Mouse (Mus musculus) skeletal muscle tissue, adult 2 months (tissue): ENCODE measurements around the gene Mesd.
"Not testable (repeated sequence)": the region's sequence is repeated elsewhere in the genome, so short reads cannot be mapped to it uniquely, and the experiment has no call there.

Source experiments
- DNase-seq: peaks from one replicate; pipeline ENCODE4 v3.0.0-alpha.2; 2012; ENCODE audit warnings: low read depth, low spot score

Mesd gene

DNA sequence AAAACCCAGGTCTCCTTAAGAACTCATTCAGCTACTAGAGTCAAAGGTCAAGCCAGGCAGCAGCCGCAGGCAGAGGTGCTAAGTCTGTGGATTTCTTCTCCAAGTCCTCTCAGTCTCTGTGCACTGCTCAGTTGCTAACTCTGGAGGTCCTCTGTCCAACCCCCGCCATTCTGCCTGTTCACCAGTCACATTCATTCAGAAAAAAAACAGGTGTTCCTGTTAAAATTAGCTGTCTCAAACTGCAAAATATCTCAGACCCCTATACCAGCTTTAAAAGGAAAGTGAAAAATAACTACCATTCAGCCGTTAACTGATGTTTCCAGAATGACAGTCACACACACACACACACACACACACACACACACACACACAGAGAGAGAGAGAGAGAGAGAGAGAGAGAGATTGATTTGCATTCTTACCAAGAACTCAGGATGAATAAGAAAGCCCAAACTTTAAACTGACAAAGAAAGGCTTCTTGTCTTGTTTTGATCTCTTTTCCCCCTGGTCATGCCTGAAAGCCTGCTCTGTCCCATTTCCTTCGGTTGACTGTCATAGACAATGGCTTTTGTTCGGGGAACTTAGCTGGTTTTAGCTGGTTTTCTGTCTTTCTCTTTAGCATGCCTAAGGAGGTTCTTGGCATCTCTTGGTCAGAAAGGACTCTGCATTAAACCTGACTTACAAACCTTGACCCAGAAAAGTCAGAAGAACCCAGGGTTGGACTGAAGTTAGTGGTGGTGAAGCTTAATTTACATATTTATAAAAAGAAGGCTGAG is 5.4 kb upstream of the Mesd start:
- no peak for DNase-seq

DNA sequence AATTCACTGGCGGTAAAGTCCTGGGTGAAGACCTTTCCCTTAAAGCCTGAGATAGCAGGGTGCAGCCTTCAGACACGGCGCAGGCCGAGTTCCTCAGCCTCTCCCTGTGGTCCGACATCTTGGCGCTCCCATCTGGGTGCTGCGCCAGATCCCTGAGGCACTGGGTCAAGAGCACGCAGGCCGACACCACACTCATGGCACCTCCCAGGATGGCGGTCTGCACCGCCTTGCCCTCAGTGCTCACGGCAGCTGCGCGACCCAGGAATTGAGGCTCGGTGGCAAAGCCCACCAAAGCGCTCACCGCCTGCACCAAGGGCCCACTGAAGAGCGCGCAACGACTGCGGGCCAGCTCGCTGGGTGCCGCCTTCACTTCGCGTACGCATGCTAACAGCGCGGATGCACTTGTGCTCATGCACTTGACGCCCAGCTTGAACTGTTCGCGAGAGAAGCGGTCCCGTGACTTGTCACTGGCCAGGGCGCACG is 2.1 kb upstream of the Mesd start:
- no peak for DNase-seq

DNA sequence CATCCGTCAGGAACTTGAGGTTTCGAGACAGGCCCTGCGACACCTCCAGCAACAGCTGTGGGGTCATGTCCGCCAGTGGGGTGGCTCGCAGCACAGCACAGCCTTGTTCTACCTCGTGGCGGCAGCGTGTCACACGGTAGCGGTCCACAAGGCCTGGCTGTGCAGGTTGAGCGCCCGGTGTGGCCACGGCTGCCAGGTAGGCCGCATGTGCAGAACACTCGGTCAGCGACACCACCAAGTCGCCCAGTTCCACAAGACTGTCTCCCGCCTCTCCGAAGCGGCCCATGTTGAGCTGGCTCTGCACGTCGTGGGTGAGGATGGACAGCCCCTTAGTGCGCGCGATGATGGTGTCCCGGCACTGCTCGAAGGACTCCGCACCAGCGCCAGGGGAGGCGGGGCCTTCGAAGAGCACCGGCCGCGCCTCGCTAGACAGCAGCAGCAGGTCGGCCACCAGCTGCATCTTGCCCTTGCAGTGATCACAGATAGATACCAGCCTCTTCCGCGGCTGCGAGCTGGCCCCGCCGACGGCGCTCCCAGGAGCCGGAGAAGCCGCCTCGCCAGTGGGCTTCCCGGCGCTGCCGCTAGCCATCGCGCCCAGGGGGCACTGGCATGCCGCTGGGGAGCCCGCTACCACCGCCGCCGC is 1.5 kb upstream of the Mesd start:
- no peak for DNase-seq

DNA sequence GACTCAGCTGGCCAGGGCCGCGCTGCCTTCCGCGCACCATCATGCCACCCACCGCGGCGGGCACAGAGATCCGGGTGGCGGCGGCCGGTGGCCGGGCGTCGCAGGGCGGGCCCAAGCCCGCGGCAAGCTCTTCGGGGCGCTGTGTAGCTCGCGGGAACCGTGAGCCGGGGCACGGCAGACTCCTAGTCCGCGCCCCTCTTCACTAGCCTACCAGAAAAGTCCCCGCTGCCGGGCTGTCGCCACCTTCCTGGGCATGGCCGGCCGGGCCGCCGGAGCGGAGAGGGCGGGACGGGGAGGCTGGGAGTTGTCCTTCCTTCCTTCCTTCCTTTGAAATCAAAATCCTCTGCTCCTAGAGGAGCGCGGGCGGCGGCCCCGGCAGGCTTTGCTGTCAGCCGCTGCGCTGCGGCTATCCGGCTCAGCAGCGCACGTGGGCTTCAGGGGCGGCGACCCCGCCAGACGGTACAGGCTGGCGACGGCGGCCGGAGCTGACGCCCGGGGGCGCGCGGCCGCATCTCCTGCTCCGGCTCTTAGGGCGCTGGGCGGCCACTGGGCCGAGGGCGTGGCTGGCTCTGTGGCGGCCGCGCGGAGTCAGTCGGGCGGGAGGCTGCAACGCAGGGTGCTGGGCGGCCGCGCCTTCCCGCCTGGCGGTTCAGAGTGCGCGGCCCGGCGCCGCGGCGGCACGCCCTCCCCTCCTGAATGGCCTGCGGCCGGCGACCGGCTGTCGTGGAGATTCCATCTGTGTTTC is 818 bp upstream of the Mesd start:
- peak; percentile 56 for DNase-seq

DNA sequence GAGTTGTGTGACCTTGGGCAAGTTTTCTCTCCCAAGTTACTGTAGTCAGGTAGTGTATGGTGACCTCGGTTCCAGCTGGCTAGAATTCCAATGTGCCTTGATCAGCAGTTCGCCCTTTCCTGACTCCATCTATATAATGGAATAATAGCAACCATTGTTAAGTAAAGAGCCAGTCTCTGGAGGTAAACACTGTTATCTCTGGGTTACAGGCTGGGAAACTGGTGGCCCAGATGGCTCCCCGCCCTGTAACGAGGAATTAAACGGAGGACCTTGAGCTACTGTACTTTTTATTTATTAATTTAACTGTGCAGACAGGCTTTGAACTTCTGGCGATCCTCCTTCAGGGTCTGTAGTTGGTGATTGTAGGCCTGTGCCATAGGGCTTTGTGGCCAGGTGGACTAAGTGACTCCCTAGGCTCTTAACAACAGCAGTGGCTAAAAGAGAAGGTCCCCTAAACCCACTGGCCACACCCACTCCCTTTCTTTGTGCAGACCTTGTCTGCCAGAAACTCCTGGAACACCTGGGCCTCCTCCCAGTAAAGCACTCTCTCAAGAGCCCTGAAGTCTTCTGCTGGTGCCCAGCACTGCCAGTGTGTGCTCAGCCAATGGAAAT is 761 bp downstream of the Mesd start:
- no peak for DNase-seq

DNA sequence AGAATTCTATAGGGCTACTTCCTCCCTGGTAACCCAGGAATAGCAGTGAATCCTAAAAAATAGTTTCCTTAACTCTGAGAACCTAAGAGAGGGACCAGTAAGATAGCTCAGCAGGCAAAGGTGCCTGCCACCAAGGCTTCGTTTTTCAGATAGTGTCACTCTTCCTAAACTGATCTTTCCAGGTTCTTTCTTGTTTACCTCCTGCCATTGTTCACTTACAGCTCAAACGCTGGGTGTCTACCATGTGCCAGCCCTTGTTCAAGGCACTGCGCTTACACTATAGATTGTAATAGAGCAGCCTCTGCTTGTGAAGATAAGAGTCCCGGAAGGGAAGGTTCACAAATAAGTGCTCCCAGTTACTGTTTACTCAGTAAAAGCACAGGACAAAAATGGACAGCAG is 1.6 kb downstream of the Mesd start:
- DNase-seq: no peak

DNA sequence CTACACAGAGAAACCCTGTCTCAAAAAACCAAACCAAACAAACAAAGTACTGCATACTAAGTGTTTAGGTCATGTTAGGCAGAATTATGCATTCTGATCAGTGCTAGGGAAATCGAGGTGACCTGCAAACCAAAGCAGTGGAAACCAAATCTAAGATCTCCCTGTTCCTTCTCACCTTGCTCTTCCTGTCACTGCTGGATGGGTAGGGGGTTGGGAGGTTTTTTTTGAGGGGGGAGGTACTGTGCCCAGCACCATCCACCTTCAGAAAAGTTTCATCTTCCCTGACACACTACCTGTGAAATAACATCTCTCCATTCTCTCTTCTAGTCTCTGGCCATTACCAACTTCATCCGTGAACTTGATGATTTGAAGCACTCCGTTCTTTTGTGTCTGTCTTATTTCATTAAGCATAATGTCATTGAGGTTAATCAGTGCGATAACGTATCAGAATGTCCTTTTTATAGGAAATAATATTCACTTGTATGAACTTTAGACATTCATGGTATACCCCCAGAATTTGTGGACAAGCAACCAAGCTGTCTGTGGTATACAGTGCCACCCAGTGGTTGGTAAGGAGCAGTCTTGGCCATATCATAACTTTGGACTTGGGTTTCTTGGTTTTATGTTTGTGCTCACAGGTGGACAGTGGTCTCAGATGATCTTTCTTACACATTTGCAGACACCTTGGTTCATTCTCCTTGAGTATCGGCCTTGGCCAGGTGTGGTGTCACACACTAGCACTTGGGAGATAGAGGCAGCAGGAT is 2.3 kb downstream of the Mesd start:
- no peak for DNase-seq

DNA sequence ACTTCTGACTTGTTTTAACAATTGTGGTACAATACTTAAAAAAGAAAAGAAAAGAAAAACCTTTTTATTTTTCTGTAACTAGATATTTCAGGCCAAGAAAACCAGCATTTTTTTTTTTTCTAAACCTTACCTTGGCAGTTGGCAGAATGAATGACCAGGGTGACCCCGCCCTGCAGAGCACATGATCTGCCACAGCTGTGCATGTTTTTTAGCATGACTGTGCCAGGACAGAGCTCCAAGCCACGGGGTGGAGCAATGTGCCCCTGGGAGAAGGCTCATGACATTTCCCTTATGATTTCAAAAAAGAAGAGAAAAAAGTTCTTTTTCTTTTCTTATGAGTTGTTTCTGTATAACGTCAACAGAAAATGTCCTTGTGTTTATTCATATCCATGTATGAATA is 5.1 kb downstream of the Mesd start:
- DNase-seq: peak; percentile 68

DNA sequence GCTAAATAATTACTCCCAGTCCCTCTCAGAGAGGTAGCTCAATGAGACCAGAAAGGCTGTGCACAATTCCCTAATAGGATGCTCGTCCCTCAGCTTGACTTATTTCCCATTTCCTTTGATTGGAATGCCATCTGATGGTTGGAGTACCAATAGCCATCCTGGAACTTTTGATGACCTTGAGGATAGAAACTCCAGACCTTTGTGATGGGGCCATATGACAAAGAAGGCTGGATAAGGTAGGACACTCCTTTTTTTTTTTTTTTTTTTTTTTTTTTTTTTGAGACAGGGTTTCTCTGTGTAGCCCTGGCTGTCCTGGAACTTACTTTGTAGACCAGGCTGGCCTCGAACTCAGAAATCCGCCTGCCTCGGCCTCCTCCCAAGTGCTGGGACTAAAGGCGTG is 5.7 kb downstream of the Mesd start:
- DNase-seq: not testable (repeated sequence)

DNA sequence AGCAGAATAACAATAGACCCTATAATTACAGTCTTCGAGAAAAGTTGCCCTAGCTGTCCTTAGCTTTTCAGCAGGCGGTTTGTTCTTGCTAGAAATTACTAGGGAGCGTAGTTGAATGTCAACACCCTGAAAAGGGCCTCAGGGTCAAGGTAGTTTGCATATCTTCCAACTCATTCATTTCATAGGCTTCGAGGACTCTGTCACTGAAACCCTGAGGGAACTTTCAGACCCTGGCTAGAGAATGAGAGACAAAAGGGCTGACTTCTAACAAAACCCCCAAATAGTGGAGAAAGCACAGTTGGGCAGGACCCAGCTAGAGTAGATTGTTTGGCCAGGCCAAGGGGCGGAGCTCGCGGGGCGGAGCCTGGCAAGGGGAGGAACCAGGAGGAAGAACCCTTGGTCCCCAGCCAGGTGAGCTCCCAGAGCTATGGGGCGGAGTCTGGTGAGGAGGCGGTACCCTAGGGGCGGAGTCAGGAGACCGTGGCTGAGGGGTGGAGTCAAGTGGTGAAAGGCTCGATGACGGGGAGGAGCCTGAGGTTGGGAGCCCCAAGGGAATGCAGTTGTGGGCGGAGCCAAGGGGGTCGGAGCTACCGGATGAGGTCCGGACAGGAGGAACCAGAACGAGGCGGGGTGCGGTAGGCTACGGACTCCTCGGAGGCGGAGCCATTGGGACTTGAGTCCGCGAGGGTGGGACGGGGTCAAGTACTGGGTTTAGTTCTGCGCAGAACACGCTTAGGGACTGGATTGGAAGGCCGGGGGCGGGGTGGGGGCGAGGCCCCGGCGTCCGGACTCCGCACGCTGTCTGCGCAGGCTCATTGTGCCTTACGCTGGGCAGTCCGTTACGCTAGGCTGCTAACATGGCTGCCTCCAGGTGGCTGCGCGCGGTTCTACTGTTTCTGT is 7.4 kb downstream of the Mesd start:
- peak; percentile 100 for DNase-seq

DNA sequence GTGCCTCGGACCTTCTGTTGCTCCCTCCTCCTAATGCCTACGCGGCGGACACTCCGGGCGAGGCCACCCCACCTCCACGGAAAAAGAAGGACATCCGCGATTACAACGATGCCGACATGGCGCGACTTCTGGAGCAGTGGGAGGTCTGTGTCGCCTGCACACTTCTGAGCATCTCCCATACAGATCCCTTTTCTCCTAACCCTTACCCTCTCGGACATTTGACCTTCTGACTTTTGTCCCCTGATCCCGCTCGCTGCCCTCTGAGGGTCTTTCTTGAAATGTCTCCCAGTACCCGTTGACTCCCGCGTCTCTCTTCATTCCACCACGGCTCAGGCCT is 8.0 kb downstream of the Mesd start:
- DNase-seq: no peak

DNA sequence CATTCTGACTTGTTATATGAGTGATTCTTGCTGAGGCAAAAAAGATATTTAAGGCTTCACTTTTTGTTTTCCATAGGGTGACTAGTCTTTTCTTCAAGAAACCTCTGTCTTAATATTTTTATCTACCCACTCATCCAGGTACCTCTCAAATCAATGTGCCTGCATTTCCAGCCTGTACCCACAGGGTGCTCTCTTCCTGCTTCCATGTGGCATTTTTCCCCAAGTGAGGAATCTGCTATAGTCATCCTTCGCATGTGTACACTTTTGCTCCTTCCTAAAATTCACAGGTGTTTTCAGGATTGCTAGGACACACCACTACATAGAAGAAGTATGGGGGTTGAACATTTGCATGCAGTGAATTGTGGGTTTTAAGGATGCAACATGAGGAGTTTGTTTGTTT is 10.1 kb downstream of the Mesd start:
- no peak for DNase-seq

DNA sequence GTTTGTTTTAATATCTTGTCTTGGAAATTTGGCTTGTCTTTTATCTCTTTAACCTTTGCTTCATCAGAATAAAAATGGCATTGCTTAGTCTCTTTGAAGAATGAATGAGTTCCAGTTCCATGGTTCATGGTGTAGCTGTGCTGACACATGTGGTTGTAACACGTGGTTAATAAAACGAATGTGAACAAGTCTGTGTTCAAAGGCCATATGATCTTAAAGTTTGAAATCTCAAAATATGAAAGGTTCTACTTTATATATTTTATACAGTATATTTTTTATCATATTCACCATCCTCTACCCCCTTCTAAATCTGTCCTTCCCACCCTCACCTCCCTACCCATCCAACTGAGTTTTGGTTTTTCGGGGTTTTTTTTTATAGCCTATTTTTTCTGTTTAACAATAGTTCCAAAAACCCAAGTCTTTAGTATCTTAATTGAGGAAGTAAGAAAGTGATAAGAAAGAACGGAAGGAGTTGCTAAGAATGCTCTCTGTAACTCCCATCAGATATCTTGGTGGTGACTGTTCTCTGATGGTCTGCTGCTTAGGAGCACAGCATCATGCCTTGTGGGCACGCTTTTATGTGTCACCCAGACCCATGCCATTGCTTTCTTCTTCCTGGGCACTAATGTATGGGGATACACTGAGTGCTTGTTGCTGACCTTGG is 11.9 kb downstream of the Mesd start:
- no peak for DNase-seq

DNA sequence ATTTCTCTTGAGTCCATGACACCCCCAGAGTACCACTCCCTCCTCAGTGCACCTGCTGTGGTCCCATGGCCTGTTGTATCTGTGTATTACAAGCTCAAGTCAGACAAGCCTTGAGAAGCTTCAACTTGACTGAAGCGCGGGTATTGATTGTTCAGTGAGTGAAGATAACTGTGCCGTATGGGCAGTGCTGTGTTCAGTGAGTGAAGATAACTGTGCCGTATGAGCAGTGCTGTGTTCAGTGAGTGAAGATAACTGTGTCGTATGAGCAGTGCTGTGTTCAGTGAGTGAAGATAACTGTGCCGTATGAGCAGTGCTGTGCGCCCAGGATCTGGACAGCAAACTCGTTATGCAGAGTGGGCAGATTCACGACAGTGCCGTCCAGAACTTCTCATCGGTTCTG is 14.0 kb downstream of the Mesd start:
- DNase-seq: no peak

DNA sequence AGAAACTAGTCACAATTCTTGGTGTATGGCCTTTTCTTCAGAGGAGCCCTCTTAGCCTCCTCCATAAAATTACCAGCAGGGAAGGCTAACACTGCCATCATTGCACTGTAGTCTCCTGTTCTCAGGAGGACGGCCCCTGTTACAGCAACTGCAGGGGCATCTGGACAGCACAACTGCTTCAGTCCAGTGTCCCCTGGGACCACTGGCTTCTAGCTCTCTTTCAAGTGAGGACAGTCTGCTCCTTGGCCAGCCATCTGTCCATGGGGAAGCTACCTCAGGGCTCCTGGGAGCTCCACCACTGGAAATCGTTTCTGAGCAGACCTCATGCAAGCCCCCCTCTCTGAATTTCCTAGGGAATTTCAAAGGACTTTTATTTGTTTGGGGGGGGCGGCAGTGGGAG is 16.3 kb downstream of the Mesd start:
- no peak for DNase-seq

DNA sequence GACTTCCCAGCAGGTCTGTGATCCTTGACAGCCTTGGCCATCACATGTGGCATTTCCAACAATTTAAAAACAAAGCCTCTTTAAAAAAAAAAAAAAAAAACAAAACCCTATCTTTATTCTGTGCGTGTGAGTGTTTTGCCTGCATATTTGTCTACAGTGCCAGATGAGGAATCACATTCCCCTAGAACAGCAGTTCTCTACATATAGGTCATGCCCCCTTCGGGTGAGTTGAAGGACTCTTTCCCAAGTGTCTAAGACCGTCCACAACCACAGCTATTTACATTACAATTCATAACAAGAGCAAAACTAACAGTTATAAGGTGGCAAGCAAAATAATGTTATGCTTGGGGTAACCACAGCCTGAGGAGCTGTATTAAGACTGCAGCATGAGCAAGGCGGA is 17.2 kb downstream of the Mesd start:
- no peak for DNase-seq

DNA sequence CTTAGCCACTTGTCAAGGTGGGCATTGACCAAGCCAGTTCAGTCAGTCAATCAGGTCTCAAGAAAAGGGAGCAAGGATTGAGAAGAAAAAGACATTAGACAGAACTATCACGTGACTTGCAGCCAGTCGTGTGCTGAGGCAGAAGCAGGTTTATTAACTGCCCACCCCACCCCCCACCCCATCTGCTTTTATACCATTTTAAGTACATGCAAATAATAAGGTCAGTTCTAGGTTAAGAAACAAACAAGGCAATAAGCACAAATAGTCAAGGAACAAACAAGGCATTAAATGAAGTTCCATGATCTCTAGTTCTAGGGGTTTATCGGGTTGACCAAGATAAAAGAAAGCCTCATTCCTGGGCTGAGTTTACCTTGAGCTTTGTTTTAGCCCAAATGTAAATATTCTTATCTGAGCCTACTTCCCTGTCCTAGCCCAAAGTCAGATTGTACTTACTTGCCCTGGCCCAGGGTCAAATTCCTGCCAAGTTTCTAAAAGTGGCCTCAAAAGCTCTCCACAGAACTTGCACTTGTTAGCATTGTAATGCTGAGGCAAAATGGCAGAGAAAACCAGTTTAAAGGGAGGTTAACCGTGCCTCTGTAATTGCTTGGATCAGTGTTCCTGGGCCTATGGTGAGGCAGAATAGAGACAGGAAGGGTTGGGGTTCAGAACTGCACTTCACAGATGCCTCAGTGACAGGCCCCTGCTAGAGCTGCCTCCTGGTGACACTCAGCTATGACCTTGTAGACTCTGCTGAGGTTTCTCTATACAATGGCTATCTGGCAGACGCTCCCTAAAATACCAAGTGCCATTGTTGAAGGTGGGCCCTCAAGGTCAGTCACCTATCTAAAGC is 18.3 kb downstream of the Mesd start:
- DNase-seq: no peak

DNA sequence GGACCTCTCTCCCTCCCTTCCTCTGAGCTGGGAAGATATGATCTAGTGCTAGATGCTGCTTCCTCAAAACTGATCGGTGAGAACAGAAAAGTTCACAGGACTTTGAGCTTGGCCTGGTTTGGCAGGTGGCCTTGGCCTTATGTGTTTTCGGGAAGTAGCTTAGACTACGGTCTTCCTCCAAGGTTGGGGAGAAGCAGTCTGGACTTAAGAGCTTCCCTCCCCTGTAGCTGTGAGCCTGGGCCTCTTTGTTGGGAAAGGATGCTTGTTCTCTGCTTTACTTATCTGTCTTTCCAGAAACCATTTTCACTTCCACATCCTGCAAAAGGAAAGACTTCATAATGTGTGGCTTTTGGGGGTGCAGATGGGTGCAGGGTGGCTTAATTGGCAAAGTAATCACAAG is 20.6 kb downstream of the Mesd start:
- DNase-seq: no peak

DNA sequence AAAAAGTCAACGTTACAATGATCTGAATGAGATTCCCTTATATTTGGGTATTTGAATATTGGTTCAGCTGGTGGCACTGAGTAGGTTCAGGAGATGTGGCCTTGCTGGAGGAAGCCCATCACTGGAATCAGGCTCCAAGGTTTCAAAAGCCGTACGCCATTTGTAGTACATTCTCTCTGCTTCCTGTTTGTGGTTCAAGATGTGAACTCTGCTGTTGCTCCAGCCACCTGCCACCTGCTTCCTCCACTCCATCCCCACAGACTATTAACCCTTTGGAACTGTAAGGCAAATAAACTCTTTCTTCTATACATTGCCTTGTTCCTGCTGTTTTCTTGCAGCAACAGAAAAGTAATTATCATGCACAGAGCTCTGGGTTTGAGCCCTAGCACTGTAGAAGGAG is 27.6 kb downstream of the Mesd start:
- no peak for DNase-seq
